Mouse (Mus musculus): ENCODE data around the gene Mettl17. TPM values are rescaled to one million over a fixed set of nuclear protein-coding genes. Genes with fewer than 3 reads are reported as not detected.

Mettl17 gene
- polyA plus RNA-seq (2014; fragmentation: Illumina TruSeq; extraction: RNeasy Lipid Tissue Mini Kit (QIAGEN cat#74804); ENCODE audit: low read depth, low replicate concordance) = 11.0 TPM

DNA sequence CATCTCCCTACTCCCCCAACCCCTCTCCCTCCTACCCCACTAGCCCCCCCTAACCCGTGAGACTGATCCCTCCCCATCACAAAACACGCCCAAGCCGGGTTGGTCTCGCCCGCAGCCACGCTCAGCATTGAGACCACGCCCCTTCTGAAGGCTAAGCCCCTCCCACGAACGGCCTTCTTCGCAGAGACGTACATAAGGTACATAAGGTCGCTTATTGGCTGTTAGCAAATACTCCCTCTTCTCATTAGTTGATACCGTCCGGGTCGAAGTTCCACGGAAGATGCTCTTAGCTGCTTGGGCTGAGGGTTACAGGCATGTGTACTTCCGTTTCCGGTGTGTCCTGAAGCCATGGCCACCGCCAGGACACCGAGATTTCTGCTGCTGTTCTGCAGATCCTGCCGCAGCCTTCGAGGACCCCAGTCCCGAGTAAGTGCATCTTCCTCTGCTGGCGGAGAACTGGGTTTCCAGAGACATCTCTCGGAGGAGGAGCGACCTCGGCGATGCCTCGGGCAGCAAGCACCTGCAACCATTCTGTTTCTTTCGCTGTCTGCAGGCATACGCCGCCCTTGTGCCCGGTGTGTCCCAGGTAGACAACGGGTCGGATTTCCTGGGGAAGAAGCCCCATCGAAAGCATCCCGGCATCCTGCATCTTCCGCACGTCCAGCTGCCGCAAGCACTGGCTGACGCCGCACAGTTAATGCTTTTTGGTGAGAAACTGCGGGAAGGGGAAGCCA, at the start of gene Mettl17:
Gene Mettl17, plus strand, starts transcription at position 245 of the 734 bp plus-strand sequence.

DNA sequence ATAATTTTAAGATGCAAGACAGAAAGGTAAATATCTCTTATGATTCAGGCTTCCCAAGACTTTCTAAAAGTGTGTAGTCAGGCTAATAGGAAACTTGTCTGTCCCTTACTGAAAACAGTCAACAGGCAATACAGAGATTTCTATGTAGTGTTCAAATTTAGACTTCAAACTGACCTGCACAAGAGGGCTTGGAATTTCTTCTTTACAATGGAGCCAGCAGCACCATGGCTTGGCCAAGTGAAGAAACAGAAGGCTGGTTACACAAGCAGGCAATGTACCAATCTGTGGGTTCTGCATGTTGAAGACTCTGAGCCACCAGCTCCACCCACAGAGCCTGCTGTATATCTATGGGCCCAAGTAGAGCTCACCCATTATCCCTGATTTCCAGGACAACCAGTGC, 31.2 kb upstream of the Mettl17 start, which contains the start of gene Ear6:
Gene Ear6, plus strand, starts transcription at position 301 of the 400 bp plus-strand sequence.

DNA sequence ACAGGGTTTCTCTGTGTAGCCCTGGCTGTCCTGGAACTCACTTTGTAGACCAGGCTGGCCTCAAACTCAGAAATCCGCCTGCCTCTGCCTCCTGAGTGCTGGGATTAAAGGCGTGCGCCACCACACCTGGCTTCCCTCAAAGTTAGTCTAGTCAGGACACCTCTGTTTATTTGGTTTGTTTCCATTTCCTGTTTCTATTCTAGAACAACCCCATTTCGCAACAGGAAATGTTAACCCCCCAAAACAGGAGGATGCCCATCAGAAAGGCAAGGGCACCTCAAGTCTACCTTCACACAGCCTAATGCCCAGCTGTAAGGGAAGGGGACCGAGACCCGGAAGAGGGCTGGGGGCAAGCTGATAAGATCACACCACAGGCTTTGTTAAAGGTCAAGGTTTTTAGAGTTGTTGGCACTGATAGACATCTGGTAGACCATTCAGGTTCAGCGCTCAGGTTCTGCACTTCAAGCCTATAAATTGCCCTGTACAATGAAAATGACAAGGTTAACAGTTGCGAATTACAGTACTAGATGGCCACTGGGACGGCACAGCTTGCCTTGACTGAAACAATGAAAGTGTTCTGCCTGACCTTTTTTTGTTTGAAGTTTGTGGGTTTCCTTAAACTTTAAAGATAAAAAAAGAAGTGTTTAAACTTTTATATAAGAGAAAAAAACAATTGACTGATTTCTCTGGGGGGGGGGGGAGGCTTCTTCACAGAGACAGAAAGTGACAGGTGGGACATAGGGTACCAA, 7.7 kb downstream of the Mettl17 start, which contains the start of gene Slc39a2:
Gene Slc39a2, plus strand, starts transcription at position 699 of the 749 bp plus-strand sequence.

DNA sequence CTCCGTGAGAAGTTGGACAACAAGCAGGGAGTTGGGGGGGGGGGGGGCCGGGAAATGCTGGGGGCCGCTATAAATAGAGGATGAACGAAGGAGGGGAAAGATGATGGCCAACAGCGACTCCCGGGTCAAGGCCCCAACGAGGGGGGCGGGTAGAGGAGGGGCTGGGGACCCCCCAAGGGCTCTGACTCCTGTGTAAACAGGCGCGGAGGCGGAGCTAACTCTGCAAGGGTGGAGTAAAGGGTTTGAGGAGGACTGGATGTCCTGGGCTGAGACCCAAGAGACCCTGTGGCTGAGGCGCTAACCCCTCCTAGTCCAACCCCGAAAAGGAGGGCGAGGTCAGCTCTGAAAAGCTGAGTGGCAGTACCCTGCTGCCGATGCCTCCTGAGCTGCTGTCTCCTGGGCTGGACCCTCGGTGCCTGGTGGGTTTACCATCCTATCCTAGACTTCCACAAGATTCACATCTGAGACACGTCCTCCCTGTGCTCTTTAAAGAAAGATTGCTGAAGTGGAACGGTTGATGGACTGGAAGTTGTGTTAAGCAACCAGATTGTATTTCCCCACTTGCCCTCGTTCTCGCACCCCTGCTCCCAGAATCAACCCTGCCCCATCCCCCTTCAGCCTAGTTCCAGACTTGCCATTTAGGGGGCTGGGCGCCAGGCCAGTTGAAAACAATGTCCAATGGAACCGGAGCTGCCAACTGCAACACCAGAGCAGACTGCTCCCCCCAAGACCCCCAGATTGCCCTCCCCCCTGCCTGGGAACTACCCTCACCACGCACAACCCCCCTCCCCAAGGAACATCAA, 29.5 kb downstream of the Mettl17 start, which contains the start of gene Ndrg2:
Gene Ndrg2, minus strand, starts transcription at position 199 of the 803 bp plus-strand sequence.

DNA sequence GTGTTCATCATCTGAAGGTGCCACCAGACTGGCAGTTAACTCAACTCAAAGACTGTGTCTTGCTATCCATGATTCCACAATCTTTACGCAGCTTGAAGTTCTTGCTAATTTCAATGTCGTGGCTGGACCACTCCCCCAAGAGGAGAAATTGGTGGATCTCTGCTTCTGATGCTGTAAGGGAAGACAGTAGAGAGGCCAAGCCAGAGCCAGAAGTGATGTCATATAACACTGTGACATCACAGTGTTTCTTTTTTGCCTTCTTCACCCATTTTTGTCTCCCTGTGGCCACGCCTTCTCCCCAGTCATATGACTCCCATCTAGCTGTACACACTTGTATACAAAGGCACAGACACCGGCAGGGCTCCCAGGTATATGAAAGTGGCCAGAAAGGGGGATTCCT, 33.5 kb downstream of the Mettl17 start, which contains the start of gene Tppp2:
Gene Tppp2, plus strand, starts transcription at position 301 of the 400 bp plus-strand sequence.

DNA sequence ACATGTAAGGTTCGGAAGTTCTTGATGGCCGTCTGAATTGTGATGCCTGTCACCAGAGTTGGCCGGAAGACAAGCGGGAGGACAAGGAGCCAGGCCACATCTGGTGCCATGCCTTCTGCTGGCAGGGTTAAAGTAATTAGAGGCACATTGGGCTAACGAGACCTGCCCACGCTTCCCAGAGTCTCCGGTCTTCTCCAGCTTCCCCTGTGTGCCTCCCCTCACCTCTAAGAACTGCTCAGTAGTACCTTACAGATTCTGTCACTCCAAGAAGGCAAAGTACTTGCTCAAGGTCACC, 37.9 kb downstream of the Mettl17 start, which contains the start of gene Rnase13:
Gene Rnase13, minus strand, starts transcription at position 203 of the 295 bp plus-strand sequence.

Other genes starting within 250 kb of the Mettl17 start
- gene Gm4181, start 249.2 kb upstream of the Mettl17 start, polyA plus RNA-seq (2014; fragmentation: Illumina TruSeq; extraction: RNeasy Lipid Tissue Mini Kit (QIAGEN cat#74804); ENCODE audit: low read depth, low replicate concordance) = not detected
- not detected for gene Gm17079, start 189.4 kb upstream of the Mettl17 start, polyA plus RNA-seq (2014; fragmentation: Illumina TruSeq; extraction: RNeasy Lipid Tissue Mini Kit (QIAGEN cat#74804); ENCODE audit: low read depth, low replicate concordance)
- gene Gm5800, start 167.7 kb upstream of the Mettl17 start, polyA plus RNA-seq (2014; fragmentation: Illumina TruSeq; extraction: RNeasy Lipid Tissue Mini Kit (QIAGEN cat#74804); ENCODE audit: low read depth, low replicate concordance) = not detected
- gene Ang4, start 111.3 kb upstream of the Mettl17 start, polyA plus RNA-seq (2014; fragmentation: Illumina TruSeq; extraction: RNeasy Lipid Tissue Mini Kit (QIAGEN cat#74804); ENCODE audit: low read depth, low replicate concordance) = 194 TPM
- gene AY358078, start 84.8 kb upstream of the Mettl17 start, polyA plus RNA-seq (2014; fragmentation: Illumina TruSeq; extraction: RNeasy Lipid Tissue Mini Kit (QIAGEN cat#74804); ENCODE audit: low read depth, low replicate concordance) = 0.32 TPM
- gene Ear6, start 31.1 kb upstream of the Mettl17 start, polyA plus RNA-seq (2014; fragmentation: Illumina TruSeq; extraction: RNeasy Lipid Tissue Mini Kit (QIAGEN cat#74804); ENCODE audit: low read depth, low replicate concordance) = not detected
- gene Slc39a2, start 8.0 kb downstream of the Mettl17 start, polyA plus RNA-seq (2014; fragmentation: Illumina TruSeq; extraction: RNeasy Lipid Tissue Mini Kit (QIAGEN cat#74804); ENCODE audit: low read depth, low replicate concordance) = 1.6 TPM
- gene Ndrg2, start 29.3 kb downstream of the Mettl17 start, polyA plus RNA-seq (2014; fragmentation: Illumina TruSeq; extraction: RNeasy Lipid Tissue Mini Kit (QIAGEN cat#74804); ENCODE audit: low read depth, low replicate concordance) = 246 TPM
- gene Tppp2, start 33.6 kb downstream of the Mettl17 start, polyA plus RNA-seq (2014; fragmentation: Illumina TruSeq; extraction: RNeasy Lipid Tissue Mini Kit (QIAGEN cat#74804); ENCODE audit: low read depth, low replicate concordance) = not detected
- gene Rnase13, start 37.9 kb downstream of the Mettl17 start, polyA plus RNA-seq (2014; fragmentation: Illumina TruSeq; extraction: RNeasy Lipid Tissue Mini Kit (QIAGEN cat#74804); ENCODE audit: low read depth, low replicate concordance) = not detected
- gene Arhgef40, start 99.9 kb downstream of the Mettl17 start, polyA plus RNA-seq (2014; fragmentation: Illumina TruSeq; extraction: RNeasy Lipid Tissue Mini Kit (QIAGEN cat#74804); ENCODE audit: low read depth, low replicate concordance) = 6.1 TPM
- gene Tmem253, start 130.8 kb downstream of the Mettl17 start, polyA plus RNA-seq (2014; fragmentation: Illumina TruSeq; extraction: RNeasy Lipid Tissue Mini Kit (QIAGEN cat#74804); ENCODE audit: low read depth, low replicate concordance) = 3.0 TPM
- 1.7 TPM for gene Zfp219, start 135.9 kb downstream of the Mettl17 start, polyA plus RNA-seq (2014; fragmentation: Illumina TruSeq; extraction: RNeasy Lipid Tissue Mini Kit (QIAGEN cat#74804); ENCODE audit: low read depth, low replicate concordance)
- gene Olfr221, start 157.6 kb downstream of the Mettl17 start, polyA plus RNA-seq (2014; fragmentation: Illumina TruSeq; extraction: RNeasy Lipid Tissue Mini Kit (QIAGEN cat#74804); ENCODE audit: low read depth, low replicate concordance) = not detected
- 368 TPM for gene Hnrnpc, start 219.2 kb downstream of the Mettl17 start, polyA plus RNA-seq (2014; fragmentation: Illumina TruSeq; extraction: RNeasy Lipid Tissue Mini Kit (QIAGEN cat#74804); ENCODE audit: low read depth, low replicate concordance)
- gene Rpgrip1, start 225.9 kb downstream of the Mettl17 start, polyA plus RNA-seq (2014; fragmentation: Illumina TruSeq; extraction: RNeasy Lipid Tissue Mini Kit (QIAGEN cat#74804); ENCODE audit: low read depth, low replicate concordance) = 5.5 TPM